Mouse (Mus musculus): ENCODE data around the gene Coq5. TPM values are rescaled to one million over a fixed set of nuclear protein-coding genes. Genes with fewer than 3 reads are reported as not detected.

Coq5 gene
- polyA plus RNA-seq, 1 experiment from 2014 or later, result 57.3 TPM

DNA sequence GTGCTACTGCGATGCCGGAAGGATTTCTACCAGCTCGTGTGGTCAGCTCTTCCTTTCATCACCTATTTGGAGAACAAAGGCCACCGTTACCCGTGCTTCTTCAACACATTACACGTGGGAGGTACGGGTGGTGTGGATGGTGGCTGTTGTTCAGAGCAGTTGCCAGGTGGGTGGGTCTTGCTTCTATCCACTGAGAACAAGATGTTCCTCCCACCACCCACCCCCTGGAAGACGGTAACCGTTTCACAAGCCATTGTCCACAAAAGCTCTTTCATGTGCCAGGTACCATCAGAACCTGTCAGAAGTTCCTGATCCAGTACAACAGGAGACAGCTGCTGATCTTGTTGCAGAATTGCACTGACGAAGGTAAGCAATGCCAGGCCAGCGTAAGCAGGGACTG, 39.3 kb upstream of the Coq5 start:
- ATAC-seq (ENCODE audit: low FRiP score, low read depth), result no peak
- peaks cover 54% of the 10 kb centered on the region for H3K36me3 ChIP-seq
- WGBS, result 87% methylated on average over 11 of the region's 11 CpGs

DNA sequence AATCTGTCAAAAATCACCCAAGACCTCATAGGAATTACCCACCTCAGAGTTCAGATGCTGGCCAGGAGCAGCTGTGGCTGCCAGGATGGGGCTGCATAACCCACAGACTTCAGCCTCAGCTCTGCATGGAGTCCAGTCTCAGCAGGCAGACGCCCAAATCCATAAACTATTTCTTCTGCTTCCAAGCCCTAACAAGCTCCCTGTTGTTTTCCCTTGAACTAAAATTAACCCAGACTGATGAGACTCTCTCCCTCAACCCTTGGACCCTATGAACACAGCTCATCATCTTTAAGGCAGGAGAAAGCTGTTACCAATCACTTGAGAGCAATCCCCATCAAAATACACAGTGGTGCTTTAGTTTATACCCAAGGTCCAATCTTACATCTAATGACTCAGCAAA, 24.0 kb upstream of the Coq5 start:
- peaks cover 63% of the 10 kb centered on the region for H3K36me3 ChIP-seq
- H3K9me3 ChIP-seq, result no peaks in the 10 kb centered on the region
- no peak overlapping the region for H3K4me3 ChIP-seq
- no peaks in the 10 kb centered on the region for H3K27me3 ChIP-seq
- WGBS, result 62% methylated on average over 1 of the region's 1 CpGs
- no peak overlapping the region for H3K9ac ChIP-seq
- H3K27ac ChIP-seq (replicated peaks), result no peak overlapping the region
- ATAC-seq (ENCODE audit: low FRiP score, low read depth), result no peak
- no peak overlapping the region for H3K4me2 ChIP-seq
- no peaks in the 10 kb centered on the region for H3K4me1 ChIP-seq (replicated peaks)

More for the DNA sequence above, 39.3 kb upstream of the Coq5 start:
- H3K4me1 ChIP-seq (replicated peaks), result peaks cover 28% of the 10 kb centered on the region
- no peaks in the 10 kb centered on the region for H3K9me3 ChIP-seq
- no peak overlapping the region for H3K27ac ChIP-seq (replicated peaks)
- no peak overlapping the region for H3K4me2 ChIP-seq
- H3K27me3 ChIP-seq, result no peaks in the 10 kb centered on the region
- H3K4me3 ChIP-seq, result no peak overlapping the region
- no peak overlapping the region for H3K9ac ChIP-seq

DNA sequence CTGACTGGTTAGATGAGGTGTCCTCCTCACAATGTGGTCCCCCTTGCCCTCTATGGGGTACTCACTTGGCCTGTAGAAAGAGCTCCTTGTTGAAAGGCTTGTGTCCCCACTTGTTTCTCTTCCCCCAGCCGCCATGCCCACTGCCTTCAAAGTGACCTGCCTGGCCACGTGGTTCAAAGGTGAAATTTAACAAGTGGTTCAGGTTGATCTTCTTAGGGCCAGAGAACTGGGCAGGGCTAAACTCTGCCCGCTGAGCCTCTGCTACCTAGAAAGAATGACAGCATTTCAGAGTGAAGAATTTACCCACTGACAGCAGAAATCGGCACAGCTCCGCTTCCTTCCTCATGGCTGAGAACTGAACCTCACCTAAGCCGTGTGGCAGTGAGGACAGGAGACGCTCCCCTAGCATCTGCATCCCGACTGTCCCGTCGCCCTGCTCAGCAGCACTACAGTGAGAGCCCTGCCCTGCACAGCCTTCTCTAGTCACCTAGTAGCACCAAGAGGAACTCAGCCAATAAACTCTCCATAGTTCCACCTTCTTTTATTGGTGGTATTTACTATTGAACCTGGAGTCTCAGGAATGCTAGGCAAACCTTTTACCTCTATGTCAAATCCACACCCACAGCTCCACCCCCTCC, 22.4 kb upstream of the Coq5 start:
- H3K27me3 ChIP-seq, result no peaks in the 10 kb centered on the region
- no peaks in the 10 kb centered on the region for H3K4me1 ChIP-seq (replicated peaks)
- peaks cover 51% of the 10 kb centered on the region for H3K36me3 ChIP-seq
- H3K4me2 ChIP-seq, result no peak overlapping the region
- H3K27ac ChIP-seq (replicated peaks), result no peak overlapping the region
- 92% methylated on average over 10 of the region's 10 CpGs for WGBS
- no peaks in the 10 kb centered on the region for H3K9me3 ChIP-seq
- no peak for ATAC-seq (ENCODE audit: low FRiP score, low read depth)
- H3K9ac ChIP-seq, result no peak overlapping the region
- H3K4me3 ChIP-seq, result no peak overlapping the region

DNA sequence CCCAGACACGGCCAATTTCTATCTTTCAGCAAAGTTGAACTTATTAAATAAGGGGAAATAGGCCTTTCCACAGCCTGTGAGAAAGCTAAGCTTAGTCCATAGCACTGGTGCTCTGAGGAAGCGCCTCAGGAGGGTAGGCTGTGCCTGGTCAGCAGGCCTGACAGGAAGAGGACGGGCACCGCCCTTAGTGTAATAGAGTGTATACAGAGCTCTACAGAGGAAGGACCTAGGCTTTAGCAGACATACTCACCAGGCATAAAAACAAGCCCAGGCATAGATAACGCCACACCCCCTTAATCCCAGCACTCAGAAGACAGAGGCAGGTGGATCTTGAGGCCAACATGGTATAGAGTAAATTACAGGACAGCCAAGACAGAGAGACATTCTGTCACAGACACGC, 19.1 kb upstream of the Coq5 start:
- no peak for ATAC-seq (ENCODE audit: low FRiP score, low read depth)
- H3K4me3 ChIP-seq, result no peak overlapping the region
- H3K36me3 ChIP-seq, result peaks cover 46% of the 10 kb centered on the region
- no peak overlapping the region for H3K27ac ChIP-seq (replicated peaks)
- WGBS, result 92% methylated on average over 6 of the region's 6 CpGs
- H3K4me2 ChIP-seq, result no peak overlapping the region
- H3K27me3 ChIP-seq, result no peaks in the 10 kb centered on the region
- no peaks in the 10 kb centered on the region for H3K4me1 ChIP-seq (replicated peaks)
- H3K9ac ChIP-seq, result no peak overlapping the region
- no peaks in the 10 kb centered on the region for H3K9me3 ChIP-seq

DNA sequence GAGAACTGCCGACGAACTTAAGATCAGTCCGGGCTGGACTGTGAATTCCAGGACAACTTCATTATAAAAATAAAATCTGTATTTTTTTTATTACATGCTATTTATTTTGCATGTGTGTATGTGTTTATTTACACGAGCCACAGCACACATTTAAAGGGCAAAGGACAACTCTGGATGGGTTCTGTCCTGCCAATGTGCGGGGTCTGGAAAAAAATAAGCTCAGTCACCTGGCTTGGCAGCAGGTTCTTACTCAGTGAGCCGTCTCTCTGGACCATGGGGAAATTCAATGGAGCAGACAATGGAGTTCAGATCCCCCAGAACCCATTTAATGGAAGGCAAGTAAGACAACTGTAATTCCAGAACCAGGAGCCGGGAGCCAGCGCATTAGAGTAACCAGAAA, 18.3 kb upstream of the Coq5 start:
- Histone ChIP-seq H3K4me2 (no peak overlapping the region), H3K36me3 (peaks cover 38% of the 10 kb centered on the region)
- 85% methylated on average over 8 of the region's 8 CpGs for WGBS

DNA sequence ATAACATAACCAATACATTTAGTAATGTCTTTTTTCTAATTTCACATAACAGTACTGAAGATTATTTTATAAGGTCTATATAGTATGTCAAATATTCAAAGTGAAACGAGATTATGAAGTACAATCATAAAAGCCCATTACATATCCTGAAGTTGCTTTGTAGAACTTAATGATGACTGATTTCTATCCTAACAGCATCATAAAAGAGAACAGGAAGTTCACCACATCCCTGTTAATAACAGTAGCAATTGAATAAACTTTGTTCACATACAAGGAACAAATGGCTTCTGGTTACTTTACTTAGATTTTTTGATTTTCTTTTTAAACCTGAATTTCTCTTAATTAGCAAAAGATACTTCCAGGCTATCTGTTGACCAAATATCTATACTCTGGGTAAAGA, 17.6 kb upstream of the Coq5 start:
- H3K9ac ChIP-seq, result no peak overlapping the region
- H3K4me2 ChIP-seq, result no peak overlapping the region
- H3K27me3 ChIP-seq, result no peaks in the 10 kb centered on the region
- peaks cover 30% of the 10 kb centered on the region for H3K36me3 ChIP-seq
- no peak overlapping the region for H3K4me3 ChIP-seq
- H3K27ac ChIP-seq (replicated peaks), result no peak overlapping the region
- H3K9me3 ChIP-seq, result no peaks in the 10 kb centered on the region
- WGBS, result 94% methylated on average over 1 of the region's 1 CpGs
- no peak for ATAC-seq (ENCODE audit: low FRiP score, low read depth)
- peaks cover 8% of the 10 kb centered on the region; the same call in 1 of the 2 replicates for H3K4me1 ChIP-seq (replicated peaks)

More for the DNA sequence above, 18.3 kb upstream of the Coq5 start:
- no peaks in the 10 kb centered on the region for H3K9me3 ChIP-seq
- no peak for ATAC-seq (ENCODE audit: low FRiP score, low read depth)
- no peak overlapping the region for H3K27ac ChIP-seq (replicated peaks)
- no peak overlapping the region for H3K4me3 ChIP-seq
- no peak overlapping the region for H3K9ac ChIP-seq
- H3K4me1 ChIP-seq (replicated peaks), result 0 out of 2 replicates have a peak, but pooled peaks cover 4% of the 10 kb centered on the region
- no peaks in the 10 kb centered on the region for H3K27me3 ChIP-seq

DNA sequence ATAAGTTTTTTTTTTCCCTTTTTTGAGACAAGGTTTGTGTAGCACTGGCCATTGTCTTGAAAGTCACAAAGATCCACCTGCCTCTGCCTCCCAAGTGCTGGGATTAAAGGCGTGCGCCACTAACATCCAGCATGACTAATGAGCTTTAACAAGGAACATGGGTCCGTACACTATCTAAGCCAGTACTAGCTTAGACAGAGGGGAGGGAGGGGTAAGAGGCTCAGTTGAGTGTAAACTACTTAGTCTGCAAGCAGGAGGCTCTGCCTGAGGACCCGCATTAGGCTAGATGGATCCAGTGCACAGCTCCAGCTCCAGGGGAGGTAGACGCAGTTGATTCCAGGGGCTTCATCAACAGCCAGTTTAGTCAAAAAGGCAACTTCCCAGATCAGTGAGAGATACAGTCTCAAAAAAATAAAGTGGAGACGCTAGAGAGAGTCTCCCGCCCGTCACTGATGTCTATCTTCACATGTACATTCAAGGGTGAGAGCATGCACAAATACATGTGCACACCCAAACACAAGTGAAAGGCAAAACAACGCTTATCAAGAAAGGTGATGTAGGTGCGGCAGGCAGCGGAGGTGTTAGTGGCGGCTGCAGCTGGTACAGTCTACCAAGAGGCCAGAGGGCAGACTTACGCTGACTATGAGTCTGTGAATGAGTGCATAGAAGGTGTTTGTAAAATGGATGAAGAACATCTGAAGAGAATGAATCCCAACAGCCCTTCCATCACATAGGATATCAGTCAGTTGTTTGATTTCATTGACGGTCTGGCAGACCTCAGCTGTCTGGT, 16.8 kb upstream of the Coq5 start:
- Histone ChIP-seq H3K36me3 (peaks cover 22% of the 10 kb centered on the region), H3K4me3 (no peak overlapping the region), H3K9ac (no peak overlapping the region), H3K27me3 (no peaks in the 10 kb centered on the region), H3K4me2 (no peak overlapping the region), H3K4me1 (replicated peaks) (peaks cover 12% of the 10 kb centered on the region; the same call in 1 of the 2 replicates), H3K27ac (replicated peaks) (no peak overlapping the region), H3K9me3 (no peaks in the 10 kb centered on the region)
- ATAC-seq (ENCODE audit: low FRiP score, low read depth), result no peak
- 85% methylated on average over 14 of the region's 14 CpGs for WGBS

DNA sequence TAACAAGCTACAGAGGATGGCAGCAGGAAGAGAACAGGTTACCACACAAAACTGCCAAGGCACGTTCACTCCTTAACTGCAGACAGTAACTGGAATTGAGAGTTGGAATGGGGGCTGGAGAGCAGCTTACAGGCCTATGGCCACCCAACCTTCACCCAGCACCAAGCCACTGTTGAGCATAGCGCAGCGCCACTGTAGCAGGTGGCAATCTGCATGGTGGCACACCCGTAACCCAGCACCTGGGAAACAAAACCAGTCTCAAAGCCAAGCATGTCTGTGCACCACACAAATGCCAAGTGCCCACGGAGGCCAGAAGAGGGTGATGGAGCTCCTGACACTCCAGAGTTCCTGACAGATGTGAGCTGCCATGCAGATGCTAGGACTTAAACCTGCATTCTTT, 13.1 kb upstream of the Coq5 start:
- Histone ChIP-seq H3K4me1 (replicated peaks) (peaks cover 42% of the 10 kb centered on the region), H3K27me3 (no peaks in the 10 kb centered on the region), H3K9me3 (no peaks in the 10 kb centered on the region), H3K4me3 (no peak overlapping the region), H3K36me3 (no peaks in the 10 kb centered on the region), H3K4me2 (no peak overlapping the region), H3K27ac (replicated peaks) (no peak overlapping the region), H3K9ac (no peak overlapping the region)
- 95% methylated on average over 5 of the region's 5 CpGs for WGBS
- ATAC-seq (ENCODE audit: low FRiP score, low read depth), result no peak

DNA sequence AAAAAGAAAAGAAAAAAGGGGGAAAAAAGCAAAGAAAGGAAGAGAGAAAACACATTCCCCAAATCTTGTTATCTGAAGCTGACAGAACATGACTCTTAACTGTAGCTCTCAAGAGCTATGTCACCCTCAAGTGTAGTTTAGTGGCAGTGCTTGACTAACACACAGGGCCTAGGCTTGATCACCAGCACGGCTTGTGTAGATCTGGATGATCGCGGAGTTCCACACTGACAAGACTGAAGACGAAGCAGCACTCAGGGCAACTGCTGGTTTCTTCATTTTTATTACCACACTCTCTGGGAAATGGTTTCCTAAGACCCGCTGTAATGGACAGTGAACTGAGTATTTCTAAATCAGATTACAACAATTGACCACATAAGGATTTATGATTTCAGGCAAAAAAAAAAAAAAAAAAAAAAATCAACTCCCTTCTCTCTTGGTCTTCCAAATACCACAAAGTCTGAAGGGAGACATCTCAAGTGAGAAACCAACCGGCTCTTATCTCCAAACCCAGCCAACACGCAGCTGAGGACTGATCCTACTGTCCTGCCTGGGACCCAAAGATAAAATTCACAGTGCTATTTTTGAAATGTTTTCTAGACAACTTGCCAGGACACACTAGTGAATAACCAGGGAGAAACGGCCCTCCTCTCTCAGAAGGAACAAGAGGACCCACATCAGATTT, 12.5 kb upstream of the Coq5 start:
- Histone ChIP-seq H3K4me1 (replicated peaks) (peaks cover 42% of the 10 kb centered on the region), H3K4me3 (no peak overlapping the region), H3K9me3 (no peaks in the 10 kb centered on the region), H3K4me2 (no peak overlapping the region), H3K36me3 (no peaks in the 10 kb centered on the region), H3K27ac (replicated peaks) (no peak overlapping the region), H3K27me3 (no peaks in the 10 kb centered on the region), H3K9ac (no peak overlapping the region)
- ATAC-seq (ENCODE audit: low FRiP score, low read depth), result no peak
- 87% methylated on average over 8 of the region's 8 CpGs for WGBS

DNA sequence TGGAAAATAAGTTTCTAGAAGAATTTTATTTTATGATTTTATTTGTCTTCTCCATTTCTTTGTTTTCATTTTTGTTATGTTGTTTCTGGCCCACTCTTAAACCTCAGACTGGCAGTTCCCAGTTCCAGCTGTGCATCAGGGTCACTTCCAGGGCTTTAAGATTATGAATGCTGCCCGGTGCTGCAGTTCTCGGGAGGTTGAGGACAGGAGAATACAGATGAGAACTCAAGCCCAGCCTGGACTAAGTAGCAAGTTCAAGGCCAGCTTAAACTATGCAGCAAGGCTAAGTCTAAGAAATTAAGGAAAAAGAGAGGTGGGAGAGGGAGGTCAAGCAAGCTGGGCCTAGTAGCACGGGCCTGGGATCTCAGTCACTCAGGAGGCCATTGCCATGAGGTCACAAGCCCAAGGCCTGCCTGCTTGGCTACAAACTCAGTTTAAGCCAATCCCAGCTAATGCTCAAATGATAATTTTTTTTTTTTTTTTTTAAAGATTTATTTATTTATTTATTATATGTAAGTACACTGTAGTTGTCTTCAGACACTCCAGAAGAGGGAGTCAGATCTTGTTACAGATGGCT, 11.9 kb upstream of the Coq5 start:
- Histone ChIP-seq H3K36me3 (no peaks in the 10 kb centered on the region), H3K4me2 (no peak overlapping the region), H3K27me3 (no peaks in the 10 kb centered on the region), H3K9ac (no peak overlapping the region), H3K4me3 (no peak overlapping the region), H3K4me1 (replicated peaks) (peaks cover 42% of the 10 kb centered on the region), H3K9me3 (no peaks in the 10 kb centered on the region), H3K27ac (replicated peaks) (no peak overlapping the region)
- ATAC-seq (ENCODE audit: low FRiP score, low read depth), result no peak
- 74% methylated on average over 3 of the region's 3 CpGs for WGBS

DNA sequence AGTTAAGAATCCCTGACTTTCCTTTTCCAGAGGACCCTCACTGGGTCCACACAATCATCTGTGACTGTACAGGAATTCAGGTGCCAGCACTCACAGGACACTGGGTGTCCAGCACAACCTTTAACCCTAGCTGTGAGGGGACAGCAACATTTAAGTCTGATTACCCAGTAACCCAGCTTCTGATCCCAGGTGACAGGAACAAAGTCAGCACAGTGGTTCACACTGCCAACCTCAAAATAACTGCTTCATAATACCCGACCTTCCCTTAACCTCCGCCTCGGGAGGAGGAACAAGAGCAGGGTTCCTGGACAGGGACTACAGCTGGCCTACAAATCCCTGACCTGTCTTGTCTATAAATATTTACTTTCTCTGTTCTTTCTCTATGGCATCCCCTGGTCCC, 11.2 kb upstream of the Coq5 start:
- Histone ChIP-seq H3K4me2 (no peak overlapping the region), H3K9me3 (no peaks in the 10 kb centered on the region), H3K4me3 (no peak overlapping the region), H3K4me1 (replicated peaks) (peaks cover 45% of the 10 kb centered on the region), H3K27me3 (no peaks in the 10 kb centered on the region), H3K9ac (no peak overlapping the region), H3K36me3 (no peaks in the 10 kb centered on the region), H3K27ac (replicated peaks) (no peak overlapping the region)
- 64% methylated on average over 3 of the region's 3 CpGs for WGBS
- no peak for ATAC-seq (ENCODE audit: low FRiP score, low read depth)

DNA sequence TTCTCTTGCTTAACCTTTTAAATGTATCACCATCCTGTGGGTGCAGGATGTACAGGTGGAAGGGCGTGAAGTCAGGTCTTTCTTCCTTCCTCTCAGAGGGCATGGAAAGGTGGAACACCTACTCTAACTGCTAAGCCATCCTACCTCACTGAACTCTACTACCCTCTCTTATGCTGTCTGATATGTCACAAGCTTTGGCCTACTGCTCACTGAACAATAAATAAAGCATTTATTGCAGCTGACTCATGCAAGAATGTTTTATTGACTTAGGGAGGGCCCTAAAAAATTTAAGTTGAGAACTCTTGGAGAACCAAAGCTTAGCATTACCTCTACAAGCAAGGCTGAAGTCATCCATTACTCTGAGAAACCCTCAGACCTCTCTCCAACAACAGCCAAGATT, 9.5 kb upstream of the Coq5 start:
- WGBS, result 100% methylated on average over 1 of the region's 1 CpGs
- Histone ChIP-seq H3K4me1 (replicated peaks) (peaks cover 51% of the 10 kb centered on the region), H3K36me3 (no peaks in the 10 kb centered on the region), H3K9me3 (no peaks in the 10 kb centered on the region), H3K27ac (replicated peaks) (no peak overlapping the region), H3K4me3 (peak overlapping the region; percentile 83; the same call in 1 of the 2 replicates), H3K4me2 (peak overlapping the region; percentile 66), H3K9ac (no peak overlapping the region), H3K27me3 (no peaks in the 10 kb centered on the region)
- ATAC-seq (ENCODE audit: low FRiP score, low read depth), result no peak
